Mouse (Mus musculus) frontal cortex, adult (tissue): ENCODE measurements at regions not wholly inside any gene's neighbourhood (a gene's known extent, or its start where the extent isn't known, plus 50 kb on each side); places are given as distances from the start of the nearest gene placed in this dataset.

ENCODE experiments used
- ATAC-seq: cut with Nextera tagmentation; 2 replicates; pipeline ENCODE4 v1.9.2; 2017; ENCODE audit warnings: mild to moderate bottlenecking, moderate library complexity, mixed read lengths; ENCODE audit not compliant: low TSS enrichment

GRCm38 (mm10) chr6:35605100-35605499 is 65.4 kb upstream of the Mtpn start:
- ATAC-seq = no peak

DNA sequence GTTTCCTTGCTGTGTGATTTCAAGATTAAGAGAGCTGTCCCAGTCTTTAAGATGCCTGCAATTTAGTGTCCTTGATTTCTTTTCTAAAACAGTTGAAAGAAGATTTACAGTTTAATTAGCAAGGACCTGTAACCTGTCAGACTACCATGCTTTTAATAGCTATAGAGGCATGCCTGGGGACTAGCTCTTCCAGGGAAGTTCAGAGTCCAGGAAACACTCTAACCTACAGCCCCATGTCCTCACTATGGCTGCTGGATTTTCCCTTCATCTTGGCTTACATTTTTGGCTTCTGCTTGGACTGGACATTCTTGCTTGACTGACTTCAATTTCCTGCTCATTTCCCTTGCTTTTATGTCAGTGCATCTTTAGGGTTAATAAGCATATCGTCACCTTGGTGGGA is 61.7 kb upstream of the Mtpn start:
- no peak for ATAC-seq

GRCm38 (mm10) chr6:35599841-35600240 is 60.2 kb upstream of the Mtpn start:
- ATAC-seq = no peak

GRCm38 (mm10) chr6:35598406-35599185 is 58.9 kb upstream of the Mtpn start:
- ATAC-seq = peak; percentile 96

DNA sequence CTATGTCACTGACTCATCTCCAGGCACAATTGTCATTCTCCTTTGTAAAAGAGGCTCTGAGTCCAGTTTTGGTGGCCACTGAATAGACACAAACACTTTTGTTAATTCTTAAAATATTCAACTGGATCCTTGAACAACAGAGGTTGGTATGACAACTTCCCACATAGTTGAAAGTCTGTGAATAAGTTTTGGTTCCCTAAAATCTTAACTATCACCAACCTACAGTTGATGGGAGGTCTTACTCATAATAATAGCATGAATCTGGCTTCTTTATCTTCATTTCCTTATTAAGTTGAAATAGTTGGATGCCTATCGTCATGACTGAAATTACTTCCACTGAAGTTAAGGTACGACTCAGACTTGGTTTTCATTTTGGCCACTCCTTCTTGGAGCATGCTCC is 55.3 kb upstream of the Mtpn start:
- ATAC-seq = no peak

DNA sequence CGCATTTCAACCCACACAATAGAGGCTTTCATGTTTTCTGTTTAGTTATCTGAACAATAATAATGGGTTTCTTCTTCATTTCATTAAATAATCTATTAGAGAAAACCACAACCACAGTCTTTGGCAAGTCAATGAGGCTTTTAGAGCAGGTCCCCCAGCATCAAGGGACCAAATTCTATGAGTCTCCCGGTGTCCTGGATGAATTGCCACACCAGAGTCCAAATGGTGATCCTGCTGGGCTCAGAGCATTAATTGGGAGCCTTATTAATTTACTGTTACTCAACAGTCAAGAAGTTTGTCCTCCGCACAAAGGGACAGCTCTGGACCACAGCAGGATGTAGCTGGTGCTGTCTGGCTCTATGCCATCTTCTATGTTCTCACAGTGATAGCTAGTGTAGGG is 52.5 kb upstream of the Mtpn start:
- no peak for ATAC-seq
